Mouse (Mus musculus): ENCODE data around the gene Heatr6.

The Heatr6 gene

GRCm38 (mm10) chr11:83753581-83754181, at the start of gene Heatr6:
Heatr6 (plus strand) TSS chr11:83753696.
- in situ Hi-C loops (cut with MboI; ENCODE audit: low pct_unique_long_range_greater_than_20kb in 1 of 2, low sequenced_read_pairs in 2 of 2, unreplicated experiment in 1 of 2): no loop called here

GRCm38 (mm10) chr11:83703705-83704104, 49.8 kb upstream of the Heatr6 start, which contains the start of gene Wfdc17:
Wfdc17 (plus strand) TSS chr11:83703991.
- in situ Hi-C loops (cut with MboI; ENCODE audit: low pct_unique_long_range_greater_than_20kb in 1 of 2, low sequenced_read_pairs in 2 of 2, unreplicated experiment in 1 of 2): no loop called here

- in situ Hi-C loops (cut with MboI; ENCODE audit: low pct_unique_long_range_greater_than_20kb in 1 of 2, low sequenced_read_pairs in 2 of 2, unreplicated experiment in 1 of 2): no loop called here
Measured at GRCm38 (mm10) chr11:83708715-83709114, 44.8 kb upstream of the Heatr6 start, which contains the start of gene Wfdc18. Wfdc18 (plus strand) TSS chr11:83709015.

GRCm38 (mm10) chr11:83709683-83710082, 43.8 kb upstream of the Heatr6 start:
- in situ Hi-C loops (cut with MboI; ENCODE audit: low pct_unique_long_range_greater_than_20kb in 1 of 2, low sequenced_read_pairs in 2 of 2, unreplicated experiment in 1 of 2): no loop called here

GRCm38 (mm10) chr11:83712671-83713070, 40.8 kb upstream of the Heatr6 start:
- in situ Hi-C loops (cut with MboI; ENCODE audit: low pct_unique_long_range_greater_than_20kb in 1 of 2, low sequenced_read_pairs in 2 of 2, unreplicated experiment in 1 of 2): no loop called here

- in situ Hi-C loops (cut with MboI; ENCODE audit: low pct_unique_long_range_greater_than_20kb in 1 of 2, low sequenced_read_pairs in 2 of 2, unreplicated experiment in 1 of 2): no loop called here
Measured at GRCm38 (mm10) chr11:83713925-83714324, 39.6 kb upstream of the Heatr6 start.

- in situ Hi-C loops (cut with MboI; ENCODE audit: low pct_unique_long_range_greater_than_20kb in 1 of 2, low sequenced_read_pairs in 2 of 2, unreplicated experiment in 1 of 2): no loop called here
Measured at GRCm38 (mm10) chr11:83717042-83717665, 36.3 kb upstream of the Heatr6 start.

GRCm38 (mm10) chr11:83720766-83721165, 32.7 kb upstream of the Heatr6 start:
- in situ Hi-C loops (cut with MboI; ENCODE audit: low pct_unique_long_range_greater_than_20kb in 1 of 2, low sequenced_read_pairs in 2 of 2, unreplicated experiment in 1 of 2): no loop called here

GRCm38 (mm10) chr11:83728757-83729432, 24.6 kb upstream of the Heatr6 start:
- in situ Hi-C loops (cut with MboI; ENCODE audit: low pct_unique_long_range_greater_than_20kb in 1 of 2, low sequenced_read_pairs in 2 of 2, unreplicated experiment in 1 of 2): loop anchor here in 1 of 2 experiments (25.0 kb wide), 1 partner anchor 292 kb away; the partner anchor contains the start of genes 1700020L24Rik and Gas2l2

GRCm38 (mm10) chr11:83731116-83731515, 22.4 kb upstream of the Heatr6 start:
- in situ Hi-C loops (cut with MboI; ENCODE audit: low pct_unique_long_range_greater_than_20kb in 1 of 2, low sequenced_read_pairs in 2 of 2, unreplicated experiment in 1 of 2): loop anchor here in 1 of 2 experiments (25.0 kb wide), 1 partner anchor 294 kb away; the partner anchor contains the start of genes 1700020L24Rik and Gas2l2

GRCm38 (mm10) chr11:83733071-83733640, 20.3 kb upstream of the Heatr6 start:
- in situ Hi-C loops (cut with MboI; ENCODE audit: low pct_unique_long_range_greater_than_20kb in 1 of 2, low sequenced_read_pairs in 2 of 2, unreplicated experiment in 1 of 2): loop anchor here in 1 of 2 experiments (25.0 kb wide), 1 partner anchor 296 kb away; the partner anchor contains the start of genes 1700020L24Rik and Gas2l2

GRCm38 (mm10) chr11:83734215-83734614, 19.3 kb upstream of the Heatr6 start:
- in situ Hi-C loops (cut with MboI; ENCODE audit: low pct_unique_long_range_greater_than_20kb in 1 of 2, low sequenced_read_pairs in 2 of 2, unreplicated experiment in 1 of 2): loop anchor here in 1 of 2 experiments (25.0 kb wide), 1 partner anchor 297 kb away; the partner anchor contains the start of genes 1700020L24Rik and Gas2l2

- in situ Hi-C loops (cut with MboI; ENCODE audit: low pct_unique_long_range_greater_than_20kb in 1 of 2, low sequenced_read_pairs in 2 of 2, unreplicated experiment in 1 of 2): loop anchor here in 1 of 2 experiments (5.0 to 25.0 kb wide), 2 partner anchors 174 to 299 kb away; partner anchors contain the start of genes 1700020L24Rik and Gas2l2
Measured at GRCm38 (mm10) chr11:83735881-83736280, 17.6 kb upstream of the Heatr6 start.

- in situ Hi-C loops (cut with MboI; ENCODE audit: low pct_unique_long_range_greater_than_20kb in 1 of 2, low sequenced_read_pairs in 2 of 2, unreplicated experiment in 1 of 2): loop anchor here in 1 of 2 experiments (5.0 to 25.0 kb wide), 2 partner anchors 175 to 300 kb away; partner anchors contain the start of genes 1700020L24Rik and Gas2l2
Measured at GRCm38 (mm10) chr11:83737109-83737558, 16.4 kb upstream of the Heatr6 start.

- in situ Hi-C loops (cut with MboI; ENCODE audit: low pct_unique_long_range_greater_than_20kb in 1 of 2, low sequenced_read_pairs in 2 of 2, unreplicated experiment in 1 of 2): loop anchor here in 1 of 2 experiments (5.0 to 25.0 kb wide), 2 partner anchors 177 to 302 kb away; partner anchors contain the start of genes 1700020L24Rik and Gas2l2
Measured at GRCm38 (mm10) chr11:83739241-83739640, 14.3 kb upstream of the Heatr6 start.

- in situ Hi-C loops (cut with MboI; ENCODE audit: low pct_unique_long_range_greater_than_20kb in 1 of 2, low sequenced_read_pairs in 2 of 2, unreplicated experiment in 1 of 2): loop anchor here in 1 of 2 experiments (25.0 kb wide), 1 partner anchor 303 kb away; the partner anchor contains the start of genes 1700020L24Rik and Gas2l2
Measured at GRCm38 (mm10) chr11:83740443-83740991, 13.0 kb upstream of the Heatr6 start.

GRCm38 (mm10) chr11:83741841-83742240, 11.7 kb upstream of the Heatr6 start:
- in situ Hi-C loops (cut with MboI; ENCODE audit: low pct_unique_long_range_greater_than_20kb in 1 of 2, low sequenced_read_pairs in 2 of 2, unreplicated experiment in 1 of 2): loop anchor here in 1 of 2 experiments (25.0 kb wide), 1 partner anchor 305 kb away; the partner anchor contains the start of genes 1700020L24Rik and Gas2l2

Measured in mouse embryonic stem cell (cell line).